Comparison of ENCODE assay signal across 9 mouse cellular contexts in the genomic region with DNA sequence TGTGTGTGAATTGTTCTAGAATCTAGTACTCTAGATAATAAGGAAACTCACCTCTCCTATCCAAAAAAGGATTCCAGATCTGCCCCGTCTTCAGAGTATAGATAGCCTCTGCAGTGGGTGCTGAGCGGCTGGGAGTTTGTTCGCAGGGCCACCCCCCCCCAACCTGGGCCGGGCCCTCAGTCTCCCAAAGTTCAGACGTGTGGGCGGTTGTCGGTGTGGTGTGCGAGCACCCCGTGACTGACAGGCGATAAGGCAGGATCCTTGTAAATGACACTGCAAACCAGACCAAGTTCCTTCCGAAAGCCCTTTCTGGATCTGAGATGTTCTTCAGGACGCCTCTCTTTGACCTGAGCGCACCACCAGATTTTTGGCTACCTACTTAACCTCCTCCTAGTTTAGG. TPM values are rescaled to one million over a fixed set of nuclear protein-coding genes. Genes with fewer than 3 reads are reported as not detected.
DNase-seq lines count a peak whose midpoint lies in the region; ATAC-seq and TF ChIP-seq lines count a peak whose summit lies in the region.
"Had no signal": no experiment of that assay in that cellular context is flagged by ENCODE, and none has a peak within 500 bp of the region (broad histone marks: within the 10 kb centered on the region; RNA-seq: fewer than 3 reads in every experiment).

No protein-coding gene starts in this region.

- peak; percentile 74; the same call in 1 of the 2 replicates for ATAC-seq in heart, embryonic 11.5 days (replicated peaks; ENCODE audit: insufficient number of reproducible peaks, low FRiP score, low TSS enrichment)
- ATAC-seq in intestine, embryonic 16.5 days, result peak; percentile 48; the same call in 1 of the 2 replicates

- no peak for DNase-seq in heart, postnatal 36 days
- DNase-seq in spleen, adult 2 months (ENCODE audit: low read depth in 1 of 2, low spot score in 2 of 2), result peak; percentile 43 to 87
- DNase-seq in spleen, postnatal 14 days (ENCODE audit: low spot score in 2 of 2), result no peak
- peak; percentile 64 for DNase-seq in brain, embryonic 18.5 days (ENCODE audit: low read depth, low spot score)
- peak; percentile 54 for DNase-seq in retina, embryonic 14.5 days (ENCODE audit: low spot score)
- DNase-seq in layer of hippocampus, adult 9-10 months (ENCODE audit: low spot score), result no peak

- WGBS in heart, embryonic 11.5 days (ENCODE audit: insufficient replicate concordance), result 45% methylated on average over 13 of the region's 13 CpGs
- 52% methylated on average over 13 of the region's 13 CpGs for WGBS in spleen, adult 2 months
- WGBS in intestine, embryonic 16.5 days, result 55% methylated on average over 13 of the region's 13 CpGs

- peaks cover 16% of the 10 kb centered on the region for H3K4me1 ChIP-seq in heart, embryonic 11.5 days (ENCODE audit: control insufficient read depth, insufficient read depth, low read length)
- peaks cover 26% of the 10 kb centered on the region; the same call in 1 of the 2 replicates for H3K4me1 ChIP-seq in spleen, adult 2 months (ENCODE audit: control insufficient read depth, insufficient read depth, insufficient read length)
- peaks cover 6% of the 10 kb centered on the region; the same call in 1 of the 2 replicates for H3K4me1 ChIP-seq in intestine, embryonic 16.5 days (ENCODE audit: control insufficient read depth, insufficient read depth, low read length)

- H3K27ac ChIP-seq in heart, embryonic 11.5 days (ENCODE audit: low read depth, low read length), result no peak overlapping the region
- H3K27ac ChIP-seq in spleen, adult 2 months (ENCODE audit: insufficient read depth, low read length), result no peak overlapping the region
- no peak overlapping the region for H3K27ac ChIP-seq in intestine, embryonic 16.5 days (ENCODE audit: low read length)

- H3K36me3 ChIP-seq in heart, embryonic 11.5 days (ENCODE audit: control insufficient read depth, insufficient read depth, low read length), result no peaks in the 10 kb centered on the region
- H3K36me3 ChIP-seq in spleen, adult 2 months (ENCODE audit: control insufficient read depth, insufficient read depth, low read length), result no peaks in the 10 kb centered on the region
- H3K36me3 ChIP-seq in intestine, embryonic 16.5 days (ENCODE audit: control insufficient read depth, insufficient read depth, low read length), result no peaks in the 10 kb centered on the region

- no peaks in the 10 kb centered on the region for H3K9me3 ChIP-seq in heart, embryonic 11.5 days (replicated peaks; ENCODE audit: control insufficient read depth, low read length)
- no peaks in the 10 kb centered on the region for H3K9me3 ChIP-seq in intestine, embryonic 16.5 days (ENCODE audit: control insufficient read depth, low read length)

- no peaks in the 10 kb centered on the region for H3K27me3 ChIP-seq in heart, embryonic 11.5 days (ENCODE audit: control insufficient read depth, insufficient read depth, low read length)
- H3K27me3 ChIP-seq in spleen, adult 2 months (ENCODE audit: control insufficient read depth, insufficient read depth, low read length), result no peaks in the 10 kb centered on the region
- no peaks in the 10 kb centered on the region; the same call in 1 of the 2 replicates for H3K27me3 ChIP-seq in intestine, embryonic 16.5 days (replicated peaks; ENCODE audit: control insufficient read depth, insufficient read depth, low read length)

- no peak for TF ChIP-seq CTCF in spleen, adult 2 months (IDR thresholded peaks at IDR 0.05; ENCODE audit: extremely low read depth, insufficient read depth, insufficient read length, insufficient replicate concordance)

- intact Hi-C loops in heart, postnatal 36 days (cut with DNase I), result no loop called here

- no peak overlapping the region for H3K4me3 ChIP-seq in heart, embryonic 11.5 days (ENCODE audit: low read depth, low read length)
- no peak overlapping the region for H3K4me3 ChIP-seq in spleen, adult 2 months (ENCODE audit: extremely low read depth, insufficient read depth, insufficient read length)
- no peak overlapping the region for H3K4me3 ChIP-seq in intestine, embryonic 16.5 days (ENCODE audit: low read length)
- H3K4me3 ChIP-seq: myocyte had no signal

- no peak overlapping the region for H3K4me2 ChIP-seq in heart, embryonic 11.5 days
- no peak overlapping the region for H3K4me2 ChIP-seq in intestine, embryonic 16.5 days (ENCODE audit: low read depth, low read length)

- no peak overlapping the region for H3K9ac ChIP-seq in heart, embryonic 11.5 days (ENCODE audit: low read depth, low read length)
- H3K9ac ChIP-seq in intestine, embryonic 16.5 days (ENCODE audit: low read depth, low read length), result no peak overlapping the region

- no peak for TF ChIP-seq POLR2A in spleen, adult 2 months (IDR thresholded peaks at IDR 0.05; ENCODE audit: low read depth, low read length)

RNA-seq across cellular contexts. Expression of a gene that starts 12.4 kb away (rescaled TPM):
- 77.9 and 95.2 TPM in 2 replicates for polyA plus RNA-seq in heart, embryonic 11.5 days (2014; fragmentation: Nextera tagmentation; extraction: Ambion mirVana)
- total RNA-seq in heart, postnatal 36 days (2021), result 100 to 1,000 TPM; 128 to 159 TPM
- polyA plus RNA-seq in spleen, adult 2 months (2012; rRNA removed), result 18.7 and 36.7 TPM in 2 replicates
- 116 and 117 TPM in 2 replicates for polyA plus RNA-seq in intestine, embryonic 16.5 days (2015; fragmentation: Nextera tagmentation; extraction: Ambion mirVana)

RNA-seq across cellular contexts. Expression of a gene that starts 49.4 kb away (rescaled TPM):
- 37.1 and 38.6 TPM in 2 replicates for polyA plus RNA-seq in heart, embryonic 11.5 days (2014; fragmentation: Nextera tagmentation; extraction: Ambion mirVana)
- 10 to 100 TPM; 31.5 to 32.6 TPM for total RNA-seq in heart, postnatal 36 days (2021)
- polyA plus RNA-seq in spleen, adult 2 months (2012; rRNA removed), result 22.3 and 25.4 TPM in 2 replicates
- 39.4 and 39.5 TPM in 2 replicates for polyA plus RNA-seq in intestine, embryonic 16.5 days (2015; fragmentation: Nextera tagmentation; extraction: Ambion mirVana)

Comparison
In these comparisons a context has a peak if more than half of its experiments do, and no peak if none do; other contexts are left out.
1. DNase-seq: peak in spleen, adult 2 months (2 of 2), brain, embryonic 18.5 days (single experiment) and retina, embryonic 14.5 days (single experiment); none in heart, postnatal 36 days (0 of 2), spleen, postnatal 14 days (0 of 2) and layer of hippocampus, adult 9-10 months (single experiment).